Comparison of ENCODE assay signal across 21 mouse cellular contexts in genomic region chr2:143677869-143678268, GRCm38 (mm10).
DNase-seq lines count a peak whose midpoint lies in the region; TF ChIP-seq lines count a peak whose summit lies in the region.
"Had no signal": no experiment of that assay in that cellular context is flagged by ENCODE, and none has a peak within 500 bp of the region (broad histone marks: within the 10 kb centered on the region; RNA-seq: fewer than 3 reads in every experiment).

No protein-coding gene starts in this region.

- no peak overlapping the region for H3K4me3 ChIP-seq in cortical plate, adult 2 months (ENCODE audit: insufficient read depth, low read length)
- H3K4me3 ChIP-seq: embryonic facial prominence, embryonic 13.5 days; embryonic facial prominence, embryonic 15.5 days; erythroblast, embryonic 14.5 days; forebrain, embryonic 10.5 days; forebrain, embryonic 12.5 days had no signal

- H3K27ac ChIP-seq in cortical plate, adult 2 months (ENCODE audit: insufficient read depth, low read length) = peak overlapping the region; percentile 39; the same call in 1 of the 2 replicates
- H3K27ac ChIP-seq: embryonic facial prominence, embryonic 13.5 days; embryonic facial prominence, embryonic 15.5 days; forebrain, embryonic 10.5 days; forebrain, embryonic 12.5 days had no signal

- H3K4me1 ChIP-seq in cortical plate, adult 2 months (ENCODE audit: control insufficient read depth, insufficient read depth, low read length) = peaks cover 23% of the 10 kb centered on the region
- H3K4me1 ChIP-seq: embryonic facial prominence, embryonic 13.5 days; embryonic facial prominence, embryonic 15.5 days had no signal

- peak; percentile 60 to 61 for DNase-seq in frontal cortex, adult 2 months (ENCODE audit: extremely low spot score in 1 of 2, low spot score in 1 of 2)
- DNase-seq in frontal cortex, postnatal 10 days (ENCODE audit: low spot score in 2 of 2) = no peak
- peak; percentile 34 for DNase-seq in right cerebral cortex, adult 18-20 months
- no peak for DNase-seq in right cerebral cortex, postnatal 10 days (ENCODE audit: low spot score in 2 of 2)
- no peak for DNase-seq in heart, adult 9 months (ENCODE audit: low spot score in 2 of 2)
- DNase-seq in heart, adult 8-10 months (ENCODE audit: low spot score) = no peak
- DNase-seq: adrenal gland, adult 2 months; adrenal gland, postnatal 10 days; adrenal gland, postnatal 25 days; cerebellum, adult 11-12 months; cerebellum, adult 2 months; cerebellum, adult 9-10 months; cerebellum, postnatal 10 days; cerebellum, postnatal 25 days; embryo, embryonic 11 days had no signal

- TF ChIP-seq POLR2A in cortical plate, adult 2 months (IDR thresholded peaks at IDR 0.05; ENCODE audit: extremely low read depth, insufficient read depth, low read length) = no peak

- TF ChIP-seq CTCF in cortical plate, adult 2 months (IDR thresholded peaks at IDR 0.05; ENCODE audit: extremely low read depth, insufficient read depth, low read length) = no peak

Comparison
In these comparisons a context has a peak if more than half of its experiments do, and no peak if none do; other contexts are left out.
1. DNase-seq: peak in frontal cortex, adult 2 months (2 of 2) and right cerebral cortex, adult 18-20 months (single experiment); none in frontal cortex, postnatal 10 days (0 of 2), right cerebral cortex, postnatal 10 days (0 of 2), heart, adult 9 months (0 of 2) and heart, adult 8-10 months (single experiment).